Mouse (Mus musculus): Measurements from ENCODE around the gene Smc5.

DNA sequence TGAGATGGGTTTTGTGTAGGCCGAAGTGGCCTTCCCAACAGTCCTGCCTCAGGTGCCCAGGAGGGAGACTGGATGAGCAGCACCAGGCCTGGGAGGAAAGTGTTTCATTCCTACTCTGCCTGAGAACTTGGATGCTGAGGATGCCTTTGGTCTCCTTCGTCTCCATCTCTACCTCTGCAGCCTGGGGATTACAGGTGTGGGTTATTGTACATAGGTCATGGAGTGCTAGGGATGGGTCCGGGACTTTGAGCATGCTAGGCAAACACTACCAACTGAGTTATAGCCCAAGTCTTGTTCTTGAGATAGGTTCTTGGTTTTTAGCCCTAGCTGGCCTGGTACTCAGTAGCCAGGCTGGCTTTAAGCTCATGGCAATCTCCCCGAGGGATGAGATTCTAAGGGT is 90.2 kb downstream of the Smc5 start:
- TF ChIP-seq POLR2A (IDR thresholded peaks at IDR 0.05; ENCODE audit: insufficient read depth, low read depth, low read length) (no peak), CTCF (IDR thresholded peaks at IDR 0.05; ENCODE audit: insufficient read depth, low read depth, low read length) (no peak)

All from olfactory bulb, adult 2 months (tissue).